Mouse (Mus musculus) heart, embryonic 11.5 days (tissue): ENCODE results near the gene Adk. TPM values are rescaled to one million over a fixed set of nuclear protein-coding genes. Genes with fewer than 3 reads are reported as not detected.
A peak's percentile ranks its signal among the peaks of the same experiment; 100 is the strongest.

Experiments
- ATAC-seq: fragments of 200-750 bp; cut with Nextera tagmentation; replicated peaks from 2 replicates; pipeline ENCODE4 v1.8.0; 2017; ENCODE audit warnings: moderate library complexity; ENCODE audit not compliant: insufficient number of reproducible peaks, low FRiP score, low TSS enrichment
- H3K27ac ChIP-seq: fragments of 300-500 bp; sonication (generic); 2 replicates; pipeline ENCODE4 v1.5.1; 2014; ENCODE audit warnings: mild to moderate bottlenecking, low read depth, low read length
- H3K27me3 ChIP-seq: fragments of 300-500 bp; sonication (generic); 2 replicates; pipeline ENCODE4 v1.6.1; 2014; ENCODE audit warnings: mild to moderate bottlenecking, low read length, mixed read lengths; ENCODE audit not compliant: control insufficient read depth, insufficient read depth
- H3K36me3 ChIP-seq: fragments of 300-500 bp; sonication (generic); 2 replicates; pipeline ENCODE4 v1.6.1; 2014; ENCODE audit warnings: mild to moderate bottlenecking, low read length, moderate library complexity, mixed read lengths; ENCODE audit not compliant: control insufficient read depth, insufficient read depth
- H3K4me1 ChIP-seq: fragments of 300-500 bp; sonication (generic); 2 replicates; pipeline ENCODE4 v1.6.1; 2014; ENCODE audit warnings: low read length; ENCODE audit not compliant: control insufficient read depth, insufficient read depth
- H3K4me2 ChIP-seq: fragments of 300-500 bp; sonication (generic); 2 replicates; pipeline ENCODE4 v1.6.1; 2014; ENCODE audit warnings: mild to moderate bottlenecking, moderate library complexity
- H3K4me3 ChIP-seq: fragments of 300-500 bp; sonication (generic); 2 replicates; pipeline ENCODE4 v1.5.1; 2014; ENCODE audit warnings: low read depth, low read length
- H3K9ac ChIP-seq: fragments of 300-500 bp; sonication (generic); 2 replicates; pipeline ENCODE4 v1.6.1; 2014; ENCODE audit warnings: mild to moderate bottlenecking, low read depth, low read length, moderate library complexity
- H3K9me3 ChIP-seq: fragments of 300-500 bp; sonication (generic); replicated peaks from 2 replicates; pipeline ENCODE4 v1.6.1; 2016; ENCODE audit warnings: low read length; ENCODE audit not compliant: control insufficient read depth
- WGBS: fragments of 180-500 bp; shearing (Covaris S2); extraction: QIAGEN DNeasy Blood & Tissue Kit; methylation state at CpG from one replicate; pipeline ENCODE4 v1.1.7; 2014; ENCODE audit not compliant: insufficient replicate concordance; 5-methylcytosine and 5-hydroxymethylcytosine counted together
- polyA plus RNA-seq: library from polyadenylated mRNA; unstranded; fragments of >200 nt; fragmentation: Nextera tagmentation; extraction: Ambion mirVana; gene quantifications from 2 replicates; pipeline ENCODE4 v1.2.1, GENCODE M21; 2014

Gene Adk
- polyA plus RNA-seq, 1 experiment from 2014 or later = 261 TPM

GRCm38 (mm10) chr14:21252326-21252886 lies 200.0 kb downstream of the Adk start:
- H3K9me3 ChIP-seq = no peaks in the 10 kb centered on the region
- no peak overlapping the region for H3K9ac ChIP-seq
- ATAC-seq = no peak
- 47% methylated on average over 7 of the region's 7 CpGs for WGBS
- no peaks in the 10 kb centered on the region for H3K27me3 ChIP-seq
- peaks cover 7% of the 10 kb centered on the region for H3K4me1 ChIP-seq
- H3K4me3 ChIP-seq = no peak overlapping the region
- peak overlapping the region; percentile 59 for H3K27ac ChIP-seq
- H3K4me2 ChIP-seq = peak overlapping the region; percentile 16; the same call in 1 of the 2 replicates
- H3K36me3 ChIP-seq = no peaks in the 10 kb centered on the region

- no peaks in the 10 kb centered on the region for H3K27me3 ChIP-seq
- no peaks in the 10 kb centered on the region for H3K9me3 ChIP-seq
- peak overlapping the region; percentile 50; the same call in 1 of the 2 replicates for H3K27ac ChIP-seq
- no peak for ATAC-seq
- peaks cover 7% of the 10 kb centered on the region for H3K4me1 ChIP-seq
- no peak overlapping the region for H3K4me2 ChIP-seq
- H3K4me3 ChIP-seq = no peak overlapping the region
- H3K36me3 ChIP-seq = no peaks in the 10 kb centered on the region
- WGBS = 55% methylated on average over 5 of the region's 5 CpGs
- no peak overlapping the region for H3K9ac ChIP-seq
These were observed 201.1 kb downstream of the Adk start for GRCm38 (mm10) chr14:21253321-21253992.

- H3K9ac ChIP-seq = no peak overlapping the region
- ATAC-seq = no peak
- no peak overlapping the region for H3K27ac ChIP-seq
- 79% methylated on average over 2 of the region's 2 CpGs for WGBS
- H3K4me1 ChIP-seq = peaks cover 7% of the 10 kb centered on the region
- no peaks in the 10 kb centered on the region for H3K36me3 ChIP-seq
- H3K4me2 ChIP-seq = no peak overlapping the region
- no peak overlapping the region for H3K4me3 ChIP-seq
- no peaks in the 10 kb centered on the region for H3K9me3 ChIP-seq
- no peaks in the 10 kb centered on the region for H3K27me3 ChIP-seq
These were observed 201.6 kb downstream of the Adk start for GRCm38 (mm10) chr14:21253993-21254339.

- no peaks in the 10 kb centered on the region for H3K36me3 ChIP-seq
- no peak overlapping the region for H3K27ac ChIP-seq
- H3K27me3 ChIP-seq = no peaks in the 10 kb centered on the region
- no peak overlapping the region for H3K9ac ChIP-seq
- H3K9me3 ChIP-seq = no peaks in the 10 kb centered on the region
- H3K4me2 ChIP-seq = no peak overlapping the region
- H3K4me3 ChIP-seq = no peak overlapping the region
- no peak for ATAC-seq
- 87% methylated on average over 8 of the region's 8 CpGs for WGBS
- no peaks in the 10 kb centered on the region for H3K4me1 ChIP-seq
These were observed 215.9 kb downstream of the Adk start for GRCm38 (mm10) chr14:21268229-21268628.

GRCm38 (mm10) chr14:21271472-21271871 lies 219.1 kb downstream of the Adk start:
- no peak overlapping the region for H3K27ac ChIP-seq
- H3K9ac ChIP-seq = no peak overlapping the region
- H3K9me3 ChIP-seq = no peaks in the 10 kb centered on the region
- H3K27me3 ChIP-seq = no peaks in the 10 kb centered on the region
- no peak overlapping the region for H3K4me3 ChIP-seq
- WGBS = 84% methylated on average over 4 of the region's 4 CpGs
- peaks cover 3% of the 10 kb centered on the region; the same call in 1 of the 2 replicates for H3K4me1 ChIP-seq
- ATAC-seq = no peak
- H3K36me3 ChIP-seq = no peaks in the 10 kb centered on the region
- no peak overlapping the region for H3K4me2 ChIP-seq

GRCm38 (mm10) chr14:21275786-21276185 lies 223.4 kb downstream of the Adk start:
- Histone ChIP-seq H3K9ac (no peak overlapping the region), H3K9me3 (no peaks in the 10 kb centered on the region), H3K27ac (no peak overlapping the region), H3K27me3 (no peaks in the 10 kb centered on the region), H3K4me1 (peaks cover 3% of the 10 kb centered on the region; the same call in 1 of the 2 replicates), H3K36me3 (no peaks in the 10 kb centered on the region), H3K4me2 (no peak overlapping the region), H3K4me3 (no peak overlapping the region)
- 41% methylated on average over 1 of the region's 1 CpGs for WGBS
- no peak for ATAC-seq

- ATAC-seq = no peak
- H3K4me2 ChIP-seq = no peak overlapping the region
- H3K27me3 ChIP-seq = no peaks in the 10 kb centered on the region
- H3K36me3 ChIP-seq = no peaks in the 10 kb centered on the region
- WGBS = 89% methylated on average over 2 of the region's 2 CpGs
- H3K27ac ChIP-seq = no peak overlapping the region
- H3K4me1 ChIP-seq = peaks cover 3% of the 10 kb centered on the region; the same call in 1 of the 2 replicates
- no peak overlapping the region for H3K9ac ChIP-seq
- no peaks in the 10 kb centered on the region for H3K9me3 ChIP-seq
- no peak overlapping the region for H3K4me3 ChIP-seq
These were observed 225.9 kb downstream of the Adk start for GRCm38 (mm10) chr14:21278290-21278689.

GRCm38 (mm10) chr14:21278907-21279535 lies 226.6 kb downstream of the Adk start:
- Histone ChIP-seq H3K4me1 (peaks cover 3% of the 10 kb centered on the region; the same call in 1 of the 2 replicates), H3K4me2 (no peak overlapping the region), H3K4me3 (no peak overlapping the region), H3K27ac (no peak overlapping the region), H3K9me3 (no peaks in the 10 kb centered on the region), H3K9ac (no peak overlapping the region), H3K36me3 (no peaks in the 10 kb centered on the region), H3K27me3 (no peaks in the 10 kb centered on the region)
- ATAC-seq = no peak
- WGBS = 74% methylated on average over 6 of the region's 6 CpGs
